Mouse (Mus musculus): Measurements from ENCODE around the gene Pipox. TPM values are rescaled to one million over a fixed set of nuclear protein-coding genes. Genes with fewer than 3 reads are reported as not detected.
A peak's percentile ranks its signal among the peaks of the same experiment; 100 is the strongest.

The Pipox gene
- polyA plus RNA-seq, 1 experiment from 2014 or later: 6.0 TPM

GRCm38 (mm10) chr11:77914598-77915260 is 20.8 kb upstream of the Pipox start:
- H3K27me3 ChIP-seq (ENCODE audit: control insufficient read depth, insufficient read depth, low read depth, low read length): peaks cover 4% of the 10 kb centered on the region; the same call in 1 of the 2 replicates
- H3K9me3 ChIP-seq (replicated peaks; ENCODE audit: control insufficient read depth, low read length, poor library complexity, severe bottlenecking): no peaks in the 10 kb centered on the region
- 5% methylated on average over 31 of the region's 32 CpGs for WGBS
- H3K36me3 ChIP-seq (ENCODE audit: control insufficient read depth, insufficient read depth, low read length): no peaks in the 10 kb centered on the region
- H3K27ac ChIP-seq (ENCODE audit: low read length): peak overlapping the region; percentile 67; the same call in 1 of the 2 replicates
- peak overlapping the region; percentile 46 for H3K4me2 ChIP-seq (ENCODE audit: low read length)
- peak overlapping the region; percentile 57 for H3K9ac ChIP-seq (ENCODE audit: low read depth, low read length)
- ATAC-seq: peak; percentile 36; the same call in 1 of the 2 replicates
- H3K4me1 ChIP-seq (ENCODE audit: control insufficient read depth, insufficient read depth, low read length): peaks cover 27% of the 10 kb centered on the region
- H3K4me3 ChIP-seq (ENCODE audit: low read depth, low read length): peak overlapping the region; percentile 6; the same call in 1 of the 2 replicates

GRCm38 (mm10) chr11:77913505-77913904 is 19.6 kb upstream of the Pipox start:
- Histone ChIP-seq H3K4me3 (ENCODE audit: low read depth, low read length) (no peak overlapping the region), H3K36me3 (ENCODE audit: control insufficient read depth, insufficient read depth, low read length) (no peaks in the 10 kb centered on the region), H3K9ac (ENCODE audit: low read depth, low read length) (no peak overlapping the region), H3K27me3 (ENCODE audit: control insufficient read depth, insufficient read depth, low read depth, low read length) (peaks cover 4% of the 10 kb centered on the region; the same call in 1 of the 2 replicates), H3K4me1 (ENCODE audit: control insufficient read depth, insufficient read depth, low read length) (peaks cover 33% of the 10 kb centered on the region), H3K9me3 (replicated peaks; ENCODE audit: control insufficient read depth, low read length, poor library complexity, severe bottlenecking) (no peaks in the 10 kb centered on the region), H3K27ac (ENCODE audit: low read length) (no peak overlapping the region), H3K4me2 (ENCODE audit: low read length) (no peak overlapping the region)
- 54% methylated on average over 6 of the region's 6 CpGs for WGBS
- ATAC-seq: no peak

- 0 out of 2 replicates have a peak, but pooled peaks have one; percentile 6 for ATAC-seq
- Histone ChIP-seq H3K4me2 (ENCODE audit: low read length) (no peak overlapping the region), H3K4me3 (ENCODE audit: low read depth, low read length) (no peak overlapping the region), H3K27ac (ENCODE audit: low read length) (peak overlapping the region; percentile 22; the same call in 1 of the 2 replicates), H3K27me3 (ENCODE audit: control insufficient read depth, insufficient read depth, low read depth, low read length) (no peaks in the 10 kb centered on the region), H3K9me3 (replicated peaks; ENCODE audit: control insufficient read depth, low read length, poor library complexity, severe bottlenecking) (no peaks in the 10 kb centered on the region), H3K36me3 (ENCODE audit: control insufficient read depth, insufficient read depth, low read length) (no peaks in the 10 kb centered on the region), H3K9ac (ENCODE audit: low read depth, low read length) (no peak overlapping the region), H3K4me1 (ENCODE audit: control insufficient read depth, insufficient read depth, low read length) (peaks cover 37% of the 10 kb centered on the region)
- WGBS: 17% methylated on average over 6 of the region's 6 CpGs
These were observed 15.9 kb upstream of the Pipox start for GRCm38 (mm10) chr11:77909776-77910175.

- no peaks in the 10 kb centered on the region for H3K9me3 ChIP-seq (replicated peaks; ENCODE audit: control insufficient read depth, low read length, poor library complexity, severe bottlenecking)
- H3K9ac ChIP-seq (ENCODE audit: low read depth, low read length): no peak overlapping the region
- H3K4me1 ChIP-seq (ENCODE audit: control insufficient read depth, insufficient read depth, low read length): peaks cover 33% of the 10 kb centered on the region
- no peak overlapping the region for H3K4me3 ChIP-seq (ENCODE audit: low read depth, low read length)
- H3K4me2 ChIP-seq (ENCODE audit: low read length): no peak overlapping the region
- H3K36me3 ChIP-seq (ENCODE audit: control insufficient read depth, insufficient read depth, low read length): no peaks in the 10 kb centered on the region
- 15% methylated on average over 5 of the region's 5 CpGs for WGBS
- H3K27me3 ChIP-seq (ENCODE audit: control insufficient read depth, insufficient read depth, low read depth, low read length): no peaks in the 10 kb centered on the region
- 0 out of 2 replicates have a peak, but pooled peaks have one; percentile 13 for ATAC-seq
- peak overlapping the region; percentile 19; the same call in 1 of the 2 replicates for H3K27ac ChIP-seq (ENCODE audit: low read length)
These were observed 15.5 kb upstream of the Pipox start for GRCm38 (mm10) chr11:77909376-77909775.

- 85% methylated on average over 4 of the region's 4 CpGs for WGBS
These were observed 14.6 kb upstream of the Pipox start for GRCm38 (mm10) chr11:77908468-77908867.

GRCm38 (mm10) chr11:77906747-77907174 is 12.9 kb upstream of the Pipox start:
- WGBS: 1% methylated on average over 9 of the region's 9 CpGs
- Histone ChIP-seq H3K4me1 (ENCODE audit: control insufficient read depth, insufficient read depth, low read length) (peaks cover 38% of the 10 kb centered on the region), H3K9me3 (replicated peaks; ENCODE audit: control insufficient read depth, low read length, poor library complexity, severe bottlenecking) (no peaks in the 10 kb centered on the region), H3K27ac (ENCODE audit: low read length) (peak overlapping the region; percentile 73), H3K4me2 (ENCODE audit: low read length) (peak overlapping the region; percentile 39; the same call in 1 of the 2 replicates), H3K9ac (ENCODE audit: low read depth, low read length) (no peak overlapping the region), H3K36me3 (ENCODE audit: control insufficient read depth, insufficient read depth, low read length) (no peaks in the 10 kb centered on the region), H3K27me3 (ENCODE audit: control insufficient read depth, insufficient read depth, low read depth, low read length) (no peaks in the 10 kb centered on the region), H3K4me3 (ENCODE audit: low read depth, low read length) (no peak overlapping the region)
- ATAC-seq: peak; percentile 25; the same call in 1 of the 2 replicates

More at GRCm38 (mm10) chr11:77908468-77908867, 14.6 kb upstream of the Pipox start:
- no peak for ATAC-seq
- Histone ChIP-seq H3K4me1 (ENCODE audit: control insufficient read depth, insufficient read depth, low read length) (peaks cover 34% of the 10 kb centered on the region), H3K36me3 (ENCODE audit: control insufficient read depth, insufficient read depth, low read length) (no peaks in the 10 kb centered on the region), H3K9ac (ENCODE audit: low read depth, low read length) (no peak overlapping the region), H3K9me3 (replicated peaks; ENCODE audit: control insufficient read depth, low read length, poor library complexity, severe bottlenecking) (no peaks in the 10 kb centered on the region), H3K27ac (ENCODE audit: low read length) (no peak overlapping the region), H3K27me3 (ENCODE audit: control insufficient read depth, insufficient read depth, low read depth, low read length) (no peaks in the 10 kb centered on the region), H3K4me3 (ENCODE audit: low read depth, low read length) (no peak overlapping the region), H3K4me2 (ENCODE audit: low read length) (no peak overlapping the region)

- Histone ChIP-seq H3K27me3 (ENCODE audit: control insufficient read depth, insufficient read depth, low read depth, low read length) (no peaks in the 10 kb centered on the region), H3K4me3 (ENCODE audit: low read depth, low read length) (no peak overlapping the region), H3K4me1 (ENCODE audit: control insufficient read depth, insufficient read depth, low read length) (peaks cover 41% of the 10 kb centered on the region), H3K27ac (ENCODE audit: low read length) (peak overlapping the region; percentile 73), H3K36me3 (ENCODE audit: control insufficient read depth, insufficient read depth, low read length) (no peaks in the 10 kb centered on the region), H3K4me2 (ENCODE audit: low read length) (peak overlapping the region; percentile 39), H3K9me3 (replicated peaks; ENCODE audit: control insufficient read depth, low read length, poor library complexity, severe bottlenecking) (no peaks in the 10 kb centered on the region), H3K9ac (ENCODE audit: low read depth, low read length) (0 out of 2 replicates have a peak overlapping the region, but pooled peaks have one; percentile 18)
- 10% methylated on average over 19 of the region's 19 CpGs for WGBS
- no peak for ATAC-seq
These were observed 12.3 kb upstream of the Pipox start for GRCm38 (mm10) chr11:77906097-77906687.

- H3K4me1 ChIP-seq (ENCODE audit: control insufficient read depth, insufficient read depth, low read length): peaks cover 38% of the 10 kb centered on the region
These were observed 10.8 kb upstream of the Pipox start for GRCm38 (mm10) chr11:77904707-77905106.

GRCm38 (mm10) chr11:77903761-77904160 is 9.9 kb upstream of the Pipox start:
- Histone ChIP-seq H3K27ac (ENCODE audit: low read length) (peak overlapping the region; percentile 56), H3K4me3 (ENCODE audit: low read depth, low read length) (no peak overlapping the region), H3K9ac (ENCODE audit: low read depth, low read length) (0 out of 2 replicates have a peak overlapping the region, but pooled peaks have one; percentile 17), H3K4me2 (ENCODE audit: low read length) (no peak overlapping the region), H3K36me3 (ENCODE audit: control insufficient read depth, insufficient read depth, low read length) (no peaks in the 10 kb centered on the region), H3K9me3 (replicated peaks; ENCODE audit: control insufficient read depth, low read length, poor library complexity, severe bottlenecking) (no peaks in the 10 kb centered on the region), H3K4me1 (ENCODE audit: control insufficient read depth, insufficient read depth, low read length) (peaks cover 33% of the 10 kb centered on the region), H3K27me3 (ENCODE audit: control insufficient read depth, insufficient read depth, low read depth, low read length) (no peaks in the 10 kb centered on the region)
- ATAC-seq: no peak
- 28% methylated on average over 3 of the region's 3 CpGs for WGBS

More at GRCm38 (mm10) chr11:77904707-77905106, 10.8 kb upstream of the Pipox start:
- no peak overlapping the region for H3K4me2 ChIP-seq (ENCODE audit: low read length)
- H3K4me3 ChIP-seq (ENCODE audit: low read depth, low read length): no peak overlapping the region
- H3K27ac ChIP-seq (ENCODE audit: low read length): no peak overlapping the region
- no peaks in the 10 kb centered on the region for H3K9me3 ChIP-seq (replicated peaks; ENCODE audit: control insufficient read depth, low read length, poor library complexity, severe bottlenecking)
- ATAC-seq: no peak
- no peak overlapping the region for H3K9ac ChIP-seq (ENCODE audit: low read depth, low read length)
- no peaks in the 10 kb centered on the region for H3K27me3 ChIP-seq (ENCODE audit: control insufficient read depth, insufficient read depth, low read depth, low read length)
- 16% methylated on average over 1 of the region's 1 CpGs for WGBS
- H3K36me3 ChIP-seq (ENCODE audit: control insufficient read depth, insufficient read depth, low read length): no peaks in the 10 kb centered on the region

Measured in midbrain, embryonic 16.5 days (tissue).